Mouse (Mus musculus) ES-E14 (cell line): ENCODE measurements around the gene Gjc3.

Experiments used
- MAFK ChIP-seq: IDR thresholded peaks from 2 replicates; pipeline ENCODE4 v1.6.1; 2014; ENCODE audit warnings: mild to moderate bottlenecking, low read depth, low read length, inconsistent platforms; ENCODE audit not compliant: insufficient read depth
- ZC3H11A ChIP-seq: IDR thresholded peaks from 2 replicates; pipeline ENCODE4 v1.6.1; 2012; ENCODE audit warnings: low read depth, mild to moderate bottlenecking, inconsistent platforms, low read length, borderline replicate concordance
- ZNF384 ChIP-seq: IDR thresholded peaks from 2 replicates; pipeline ENCODE4 v1.6.1; 2012; ENCODE audit warnings: low read depth, low read length, inconsistent platforms

DNA sequence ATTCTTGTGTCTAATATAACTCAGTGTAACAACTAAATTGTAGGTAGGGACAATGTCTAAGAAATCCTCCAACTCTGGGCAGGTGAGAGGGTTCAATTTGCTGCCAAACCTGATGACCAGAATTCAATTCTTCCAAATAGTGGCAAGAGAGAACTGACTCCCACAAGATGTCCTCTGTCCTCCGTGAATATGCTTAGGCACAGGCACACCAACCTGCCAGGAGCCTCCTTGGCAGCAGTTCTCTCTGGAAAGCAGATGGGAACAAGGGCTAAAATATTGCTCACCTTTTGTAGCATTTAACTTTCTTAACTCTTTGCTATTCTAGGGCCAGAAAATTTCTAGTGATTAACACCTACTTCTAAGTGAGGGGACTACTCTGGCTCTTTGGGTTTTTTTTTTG is 14.4 kb upstream of the Gjc3 start:
- no peak for TF ChIP-seq MAFK
- TF ChIP-seq ZC3H11A: no peak
- TF ChIP-seq ZNF384: no peak
